Mouse (Mus musculus) forebrain, embryonic 15.5 days (tissue): ENCODE measurements around the gene Asic4. TPM values are rescaled to one million over a fixed set of nuclear protein-coding genes. Genes with fewer than 3 reads are reported as not detected.

Source experiments
- ATAC-seq: fragments of 200-750 bp; cut with Nextera tagmentation; replicated peaks from 2 replicates; pipeline ENCODE4 v1.8.0; 2017; ENCODE audit warnings: mild to moderate bottlenecking, moderate TSS enrichment, moderate library complexity
- H3K27ac ChIP-seq: fragments of 300-500 bp; sonication (generic); replicated peaks from 2 replicates; pipeline ENCODE4 v1.5.1; 2015; ENCODE audit warnings: mild to moderate bottlenecking, inconsistent platforms
- H3K27me3 ChIP-seq: fragments of 300-500 bp; sonication (generic); 2 replicates; pipeline ENCODE4 v1.6.1; 2015; ENCODE audit warnings: inconsistent platforms
- H3K36me3 ChIP-seq: fragments of 300-500 bp; sonication (generic); 2 replicates; pipeline ENCODE4 v1.6.1; 2015; ENCODE audit warnings: mild to moderate bottlenecking, inconsistent platforms
- H3K4me1 ChIP-seq: fragments of 300-500 bp; sonication (generic); 2 replicates; pipeline ENCODE4 v1.6.1; 2015; ENCODE audit warnings: inconsistent platforms
- H3K4me2 ChIP-seq: fragments of 300-500 bp; sonication (generic); replicated peaks from 2 replicates; pipeline ENCODE4 v1.6.1; 2015; ENCODE audit warnings: mild to moderate bottlenecking, inconsistent platforms
- H3K4me3 ChIP-seq: fragments of 300-500 bp; sonication (generic); 2 replicates; pipeline ENCODE4 v1.5.1; 2015; ENCODE audit warnings: mild to moderate bottlenecking, inconsistent platforms
- H3K9ac ChIP-seq: fragments of 300-500 bp; sonication (generic); replicated peaks from 2 replicates; pipeline ENCODE4 v1.6.1; 2015; ENCODE audit warnings: mild to moderate bottlenecking, inconsistent platforms
- H3K9me3 ChIP-seq: fragments of 300-500 bp; sonication (generic); 2 replicates; pipeline ENCODE4 v1.6.1; 2016; ENCODE audit warnings: inconsistent platforms
- WGBS: fragments of 180-500 bp; shearing (Covaris S2); methylation state at CpG from one replicate; pipeline ENCODE4 v1.1.7; 2015; ENCODE audit warnings: mixed read lengths; 5-methylcytosine and 5-hydroxymethylcytosine counted together
- polyA plus RNA-seq: library from polyadenylated mRNA; unstranded; fragments of >200 nt; fragmentation: Nextera tagmentation; extraction: Ambion mirVana; gene quantifications from 2 replicates; pipeline ENCODE4 v1.2.1, GENCODE M21; 2015

Gene Asic4
- polyA plus RNA-seq, 1 experiment from 2014 or later = 4.1 TPM

- WGBS = 45% methylated on average over 3 of the region's 3 CpGs
Measured at GRCm38 (mm10) chr1:75444208-75444607, 6.0 kb upstream of the Asic4 start.

GRCm38 (mm10) chr1:75445141-75445701 is 5.0 kb upstream of the Asic4 start:
- Histone ChIP-seq H3K9me3 (no peaks in the 10 kb centered on the region), H3K9ac (no peak overlapping the region), H3K4me1 (peaks cover 81% of the 10 kb centered on the region), H3K27me3 (peaks cover 24% of the 10 kb centered on the region), H3K27ac (no peak overlapping the region), H3K4me2 (peak overlapping the region; percentile 22; the same call in 1 of the 2 replicates), H3K4me3 (no peak overlapping the region), H3K36me3 (no peaks in the 10 kb centered on the region)
- ATAC-seq = peak; percentile 5
- WGBS = 10% methylated on average over 9 of the region's 9 CpGs

More at GRCm38 (mm10) chr1:75444208-75444607, 6.0 kb upstream of the Asic4 start:
- no peak overlapping the region for H3K4me2 ChIP-seq
- H3K9me3 ChIP-seq = no peaks in the 10 kb centered on the region
- H3K36me3 ChIP-seq = no peaks in the 10 kb centered on the region
- H3K9ac ChIP-seq = no peak overlapping the region
- H3K27me3 ChIP-seq = peaks cover 15% of the 10 kb centered on the region
- no peak overlapping the region for H3K4me3 ChIP-seq
- no peak for ATAC-seq
- 0 out of 2 replicates have a peak overlapping the region, but pooled peaks have one; percentile 75 for H3K27ac ChIP-seq
- H3K4me1 ChIP-seq = peaks cover 71% of the 10 kb centered on the region

- Histone ChIP-seq H3K27ac (no peak overlapping the region), H3K27me3 (peaks cover 30% of the 10 kb centered on the region), H3K4me2 (peak overlapping the region; percentile 22), H3K9ac (no peak overlapping the region), H3K9me3 (no peaks in the 10 kb centered on the region), H3K4me1 (peaks cover 89% of the 10 kb centered on the region), H3K4me3 (no peak overlapping the region), H3K36me3 (no peaks in the 10 kb centered on the region)
- peak; percentile 15 for ATAC-seq
- WGBS = 2% methylated on average over 22 of the region's 22 CpGs
Measured at GRCm38 (mm10) chr1:75445751-75446611, 4.3 kb upstream of the Asic4 start.

- Histone ChIP-seq H3K27me3 (peaks cover 36% of the 10 kb centered on the region), H3K4me3 (no peak overlapping the region), H3K4me2 (no peak overlapping the region), H3K9me3 (no peaks in the 10 kb centered on the region), H3K27ac (no peak overlapping the region), H3K4me1 (peaks cover 89% of the 10 kb centered on the region), H3K36me3 (no peaks in the 10 kb centered on the region), H3K9ac (no peak overlapping the region)
- 5% methylated on average over 20 of the region's 20 CpGs for WGBS
- ATAC-seq = no peak
Measured at GRCm38 (mm10) chr1:75446656-75447055, 3.6 kb upstream of the Asic4 start.

- ATAC-seq = peak; percentile 23; the same call in 1 of the 2 replicates
- H3K4me2 ChIP-seq = peak overlapping the region; percentile 17
- 4% methylated on average over 10 of the region's 10 CpGs for WGBS
- no peak overlapping the region for H3K4me3 ChIP-seq
- H3K9me3 ChIP-seq = no peaks in the 10 kb centered on the region
- no peak overlapping the region for H3K9ac ChIP-seq
- no peaks in the 10 kb centered on the region for H3K36me3 ChIP-seq
- H3K27ac ChIP-seq = no peak overlapping the region
- H3K27me3 ChIP-seq = peaks cover 37% of the 10 kb centered on the region
- H3K4me1 ChIP-seq = peaks cover 84% of the 10 kb centered on the region
Measured at GRCm38 (mm10) chr1:75447265-75448051, 2.8 kb upstream of the Asic4 start.

- no peak overlapping the region for H3K9ac ChIP-seq
Measured at GRCm38 (mm10) chr1:75448052-75448431, 2.2 kb upstream of the Asic4 start.

GRCm38 (mm10) chr1:75448937-75449336 is 1.3 kb upstream of the Asic4 start:
- no peak overlapping the region; the same call in 1 of the 2 replicates for H3K9ac ChIP-seq
- H3K9me3 ChIP-seq = no peaks in the 10 kb centered on the region
- peaks cover 70% of the 10 kb centered on the region for H3K4me1 ChIP-seq
- no peak for ATAC-seq
- 5% methylated on average over 14 of the region's 14 CpGs for WGBS
- 0 out of 2 replicates have a peak overlapping the region, but pooled peaks have one; percentile 5 for H3K4me2 ChIP-seq
- no peak overlapping the region for H3K27ac ChIP-seq
- peaks cover 43% of the 10 kb centered on the region for H3K27me3 ChIP-seq
- H3K4me3 ChIP-seq = no peak overlapping the region
- no peaks in the 10 kb centered on the region for H3K36me3 ChIP-seq

More at GRCm38 (mm10) chr1:75448052-75448431, 2.2 kb upstream of the Asic4 start:
- Histone ChIP-seq H3K9me3 (no peaks in the 10 kb centered on the region), H3K4me2 (peak overlapping the region; percentile 17), H3K4me1 (peaks cover 79% of the 10 kb centered on the region), H3K27me3 (peaks cover 39% of the 10 kb centered on the region), H3K4me3 (no peak overlapping the region), H3K36me3 (no peaks in the 10 kb centered on the region), H3K27ac (no peak overlapping the region)
- WGBS = 3% methylated on average over 7 of the region's 7 CpGs
- no peak for ATAC-seq

GRCm38 (mm10) chr1:75449377-75450135 is 680 bp upstream of the Asic4 start:
- 3% methylated on average over 8 of the region's 8 CpGs for WGBS

GRCm38 (mm10) chr1:75451900-75452299 is 1.7 kb downstream of the Asic4 start:
- no peak overlapping the region for H3K27ac ChIP-seq

More at GRCm38 (mm10) chr1:75449377-75450135, 680 bp upstream of the Asic4 start:
- Histone ChIP-seq H3K4me1 (peaks cover 63% of the 10 kb centered on the region), H3K27me3 (peaks cover 43% of the 10 kb centered on the region), H3K9ac (no peak overlapping the region; the same call in 1 of the 2 replicates), H3K36me3 (no peaks in the 10 kb centered on the region), H3K4me3 (no peak overlapping the region), H3K4me2 (0 out of 2 replicates have a peak overlapping the region, but pooled peaks have one; percentile 50), H3K9me3 (no peaks in the 10 kb centered on the region), H3K27ac (no peak overlapping the region)
- ATAC-seq = no peak

GRCm38 (mm10) chr1:75455433-75455832 is 5.2 kb downstream of the Asic4 start:
- H3K27ac ChIP-seq = no peak overlapping the region
- ATAC-seq = no peak
- no peak overlapping the region for H3K4me2 ChIP-seq
- no peaks in the 10 kb centered on the region for H3K36me3 ChIP-seq
- H3K4me1 ChIP-seq = peaks cover 38% of the 10 kb centered on the region
- peaks cover 23% of the 10 kb centered on the region for H3K27me3 ChIP-seq
- H3K9me3 ChIP-seq = no peaks in the 10 kb centered on the region
- H3K9ac ChIP-seq = no peak overlapping the region
- no peak overlapping the region for H3K4me3 ChIP-seq
- 77% methylated on average over 3 of the region's 3 CpGs for WGBS

More at GRCm38 (mm10) chr1:75451900-75452299, 1.7 kb downstream of the Asic4 start:
- no peak overlapping the region for H3K4me3 ChIP-seq
- 57% methylated on average over 5 of the region's 5 CpGs for WGBS
- H3K4me2 ChIP-seq = no peak overlapping the region
- H3K27me3 ChIP-seq = peaks cover 39% of the 10 kb centered on the region
- no peak for ATAC-seq
- H3K36me3 ChIP-seq = no peaks in the 10 kb centered on the region
- H3K9me3 ChIP-seq = no peaks in the 10 kb centered on the region
- peaks cover 51% of the 10 kb centered on the region for H3K4me1 ChIP-seq
- no peak overlapping the region for H3K9ac ChIP-seq

- 7% methylated on average over 5 of the region's 5 CpGs for WGBS
- Histone ChIP-seq H3K9me3 (no peaks in the 10 kb centered on the region), H3K27ac (no peak overlapping the region), H3K4me2 (no peak overlapping the region), H3K4me3 (no peak overlapping the region), H3K27me3 (peaks cover 18% of the 10 kb centered on the region), H3K9ac (no peak overlapping the region), H3K36me3 (no peaks in the 10 kb centered on the region), H3K4me1 (peaks cover 33% of the 10 kb centered on the region)
- ATAC-seq = 0 out of 2 replicates have a peak, but pooled peaks have one; percentile 26
Measured at GRCm38 (mm10) chr1:75455948-75456347, 5.7 kb downstream of the Asic4 start.
